Mouse (Mus musculus): ENCODE measurements around the gene Pth2.

DNA sequence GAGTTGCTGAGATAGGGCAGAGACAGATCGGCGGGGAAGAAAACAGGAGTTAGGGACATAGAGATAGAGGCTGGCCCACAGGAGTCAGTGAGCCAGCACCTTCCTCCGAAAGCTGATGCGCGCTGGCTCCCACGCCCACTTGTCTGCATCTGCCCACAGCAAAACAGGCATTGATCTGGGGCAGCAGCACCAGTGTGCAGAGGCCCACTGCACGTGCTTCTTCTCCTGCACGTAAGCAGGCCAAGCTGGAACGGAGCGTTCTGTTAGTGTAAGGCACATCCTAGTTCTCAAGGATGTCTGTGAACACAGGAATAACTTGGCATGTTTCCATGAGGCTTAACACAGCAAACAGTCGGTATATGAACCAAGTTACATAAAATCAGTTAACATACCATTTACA lies 18.2 kb downstream of the Pth2 start:
- TF ChIP-seq CTCF (IDR thresholded peaks at IDR 0.05; ENCODE audit: low read depth, low read length) (no peak), POLR2A (IDR thresholded peaks at IDR 0.05; ENCODE audit: extremely low read depth, insufficient read depth, low read length) (no peak)
